Mouse (Mus musculus) intestine, embryonic 16.5 days (tissue): ENCODE data around the gene Elovl6. TPM values are rescaled to one million over a fixed set of nuclear protein-coding genes. Genes with fewer than 3 reads are reported as not detected.
A peak's percentile ranks its signal among the peaks of the same experiment; 100 is the strongest.

ENCODE experiments used
- ATAC-seq: fragments of 200-750 bp; cut with Nextera tagmentation; 2 replicates; pipeline ENCODE4 v1.8.0; 2017; ENCODE audit warnings: moderate TSS enrichment, moderate library complexity
- H3K27ac ChIP-seq: fragments of 300-500 bp; sonication (generic); 2 replicates; pipeline ENCODE4 v1.5.1; 2014; ENCODE audit warnings: mild to moderate bottlenecking, low read length
- H3K27me3 ChIP-seq: fragments of 300-500 bp; sonication (generic); replicated peaks from 2 replicates; pipeline ENCODE4 v1.6.1; 2014; ENCODE audit warnings: low read length, control low read depth, mixed read lengths; ENCODE audit not compliant: control insufficient read depth, insufficient read depth
- H3K36me3 ChIP-seq: fragments of 300-500 bp; sonication (generic); 2 replicates; pipeline ENCODE4 v1.6.1; 2014; ENCODE audit warnings: low read length, control low read depth; ENCODE audit not compliant: control insufficient read depth, insufficient read depth
- H3K4me1 ChIP-seq: fragments of 300-500 bp; sonication (generic); 2 replicates; pipeline ENCODE4 v1.6.1; 2014; ENCODE audit warnings: low read length, control low read depth, mixed read lengths; ENCODE audit not compliant: control insufficient read depth, insufficient read depth
- H3K4me2 ChIP-seq: fragments of 300-500 bp; sonication (generic); 2 replicates; pipeline ENCODE4 v1.6.1; 2014; ENCODE audit warnings: low read depth, low read length, control low read depth
- H3K4me3 ChIP-seq: fragments of 300-500 bp; sonication (generic); 2 replicates; pipeline ENCODE4 v1.5.1; 2014; ENCODE audit warnings: mild to moderate bottlenecking, low read length
- H3K9ac ChIP-seq: fragments of 300-500 bp; sonication (generic); 2 replicates; pipeline ENCODE4 v1.6.1; 2014; ENCODE audit warnings: low read depth, low read length
- H3K9me3 ChIP-seq: fragments of 300-500 bp; sonication (generic); 2 replicates; pipeline ENCODE4 v1.6.1; 2016; ENCODE audit warnings: low read length, control low read depth; ENCODE audit not compliant: control insufficient read depth
- WGBS: fragments of 180-500 bp; shearing (Covaris S2); extraction: QIAGEN DNeasy Blood & Tissue Kit; methylation state at CpG from one replicate; pipeline ENCODE4 v1.1.7; 2014; 5-methylcytosine and 5-hydroxymethylcytosine counted together
- polyA plus RNA-seq: library from polyadenylated mRNA; unstranded; fragments of >200 nt; fragmentation: Nextera tagmentation; extraction: Ambion mirVana; gene quantifications from 2 replicates; pipeline ENCODE4 v1.2.1, GENCODE M21; 2015

Gene Elovl6
- polyA plus RNA-seq, 1 experiment from 2014 or later: 51.7 TPM

GRCm38 (mm10) chr3:129658776-129659175 is 126.6 kb downstream of the Elovl6 start:
- Histone ChIP-seq H3K9me3 (no peaks in the 10 kb centered on the region), H3K4me1 (no peaks in the 10 kb centered on the region), H3K4me3 (no peak overlapping the region), H3K9ac (no peak overlapping the region), H3K36me3 (no peaks in the 10 kb centered on the region), H3K4me2 (no peak overlapping the region), H3K27ac (no peak overlapping the region), H3K27me3 (no peaks in the 10 kb centered on the region)
- ATAC-seq: no peak
- WGBS: 92% methylated on average over 7 of the region's 7 CpGs

- WGBS: 77% methylated on average over 2 of the region's 2 CpGs
- ATAC-seq: no peak
- no peaks in the 10 kb centered on the region for H3K27me3 ChIP-seq
These were observed 131.8 kb downstream of the Elovl6 start for GRCm38 (mm10) chr3:129663906-129664305.

GRCm38 (mm10) chr3:129675923-129676322 is 143.8 kb downstream of the Elovl6 start:
- H3K27me3 ChIP-seq: no peaks in the 10 kb centered on the region
- no peaks in the 10 kb centered on the region for H3K9me3 ChIP-seq
- H3K27ac ChIP-seq: no peak overlapping the region
- no peak overlapping the region for H3K4me2 ChIP-seq
- WGBS: 91% methylated on average over 7 of the region's 7 CpGs
- no peak overlapping the region for H3K9ac ChIP-seq
- H3K4me3 ChIP-seq: no peak overlapping the region
- H3K4me1 ChIP-seq: no peaks in the 10 kb centered on the region
- no peaks in the 10 kb centered on the region for H3K36me3 ChIP-seq
- no peak for ATAC-seq

More at GRCm38 (mm10) chr3:129663906-129664305, 131.8 kb downstream of the Elovl6 start:
- no peaks in the 10 kb centered on the region for H3K9me3 ChIP-seq
- H3K4me2 ChIP-seq: no peak overlapping the region
- H3K27ac ChIP-seq: no peak overlapping the region
- H3K4me1 ChIP-seq: no peaks in the 10 kb centered on the region
- H3K36me3 ChIP-seq: no peaks in the 10 kb centered on the region
- H3K4me3 ChIP-seq: no peak overlapping the region
- no peak overlapping the region for H3K9ac ChIP-seq

- Histone ChIP-seq H3K9me3 (no peaks in the 10 kb centered on the region), H3K27ac (no peak overlapping the region), H3K4me2 (no peak overlapping the region), H3K27me3 (no peaks in the 10 kb centered on the region), H3K4me1 (no peaks in the 10 kb centered on the region), H3K36me3 (no peaks in the 10 kb centered on the region), H3K4me3 (no peak overlapping the region), H3K9ac (no peak overlapping the region)
- no peak for ATAC-seq
- 73% methylated on average over 5 of the region's 5 CpGs for WGBS
These were observed 148.1 kb downstream of the Elovl6 start for GRCm38 (mm10) chr3:129680258-129680657.

- no peak for ATAC-seq
- H3K4me1 ChIP-seq: no peaks in the 10 kb centered on the region
- H3K36me3 ChIP-seq: no peaks in the 10 kb centered on the region
- H3K4me2 ChIP-seq: no peak overlapping the region
- H3K9ac ChIP-seq: no peak overlapping the region
- no peak overlapping the region for H3K4me3 ChIP-seq
- H3K27me3 ChIP-seq: no peaks in the 10 kb centered on the region
- WGBS: 58% methylated on average over 4 of the region's 4 CpGs
- no peaks in the 10 kb centered on the region for H3K9me3 ChIP-seq
- no peak overlapping the region for H3K27ac ChIP-seq
These were observed 149.7 kb downstream of the Elovl6 start for GRCm38 (mm10) chr3:129681841-129682240.

- no peaks in the 10 kb centered on the region for H3K36me3 ChIP-seq
- H3K4me1 ChIP-seq: no peaks in the 10 kb centered on the region
- H3K27ac ChIP-seq: no peak overlapping the region
- no peak overlapping the region for H3K4me2 ChIP-seq
- no peaks in the 10 kb centered on the region for H3K9me3 ChIP-seq
- no peaks in the 10 kb centered on the region for H3K27me3 ChIP-seq
- 72% methylated on average over 10 of the region's 10 CpGs for WGBS
- no peak overlapping the region for H3K4me3 ChIP-seq
- no peak for ATAC-seq
- no peak overlapping the region for H3K9ac ChIP-seq
These were observed 150.2 kb downstream of the Elovl6 start for GRCm38 (mm10) chr3:129682389-129682788.

GRCm38 (mm10) chr3:129683060-129683679 is 151.0 kb downstream of the Elovl6 start:
- ATAC-seq: no peak
- H3K27me3 ChIP-seq: no peaks in the 10 kb centered on the region
- H3K4me1 ChIP-seq: no peaks in the 10 kb centered on the region
- no peaks in the 10 kb centered on the region for H3K36me3 ChIP-seq
- no peak overlapping the region for H3K4me3 ChIP-seq
- WGBS: 89% methylated on average over 10 of the region's 10 CpGs
- no peak overlapping the region for H3K9ac ChIP-seq
- H3K4me2 ChIP-seq: no peak overlapping the region
- no peak overlapping the region for H3K27ac ChIP-seq
- H3K9me3 ChIP-seq: no peaks in the 10 kb centered on the region

- 85% methylated on average over 12 of the region's 12 CpGs for WGBS
- Histone ChIP-seq H3K4me1 (no peaks in the 10 kb centered on the region), H3K4me2 (no peak overlapping the region), H3K9me3 (no peaks in the 10 kb centered on the region), H3K4me3 (no peak overlapping the region), H3K36me3 (no peaks in the 10 kb centered on the region), H3K9ac (no peak overlapping the region), H3K27ac (no peak overlapping the region), H3K27me3 (no peaks in the 10 kb centered on the region)
- no peak for ATAC-seq
These were observed 154.0 kb downstream of the Elovl6 start for GRCm38 (mm10) chr3:129686196-129686595.

- Histone ChIP-seq H3K4me2 (no peak overlapping the region), H3K4me1 (no peaks in the 10 kb centered on the region), H3K27me3 (no peaks in the 10 kb centered on the region), H3K36me3 (no peaks in the 10 kb centered on the region), H3K27ac (no peak overlapping the region), H3K4me3 (no peak overlapping the region), H3K9ac (no peak overlapping the region), H3K9me3 (no peaks in the 10 kb centered on the region)
- WGBS: 57% methylated on average over 8 of the region's 8 CpGs
- 0 out of 2 replicates have a peak, but pooled peaks have one; percentile 44 for ATAC-seq
These were observed 154.7 kb downstream of the Elovl6 start for GRCm38 (mm10) chr3:129686698-129687333.
